ENCODE assay signal across 8 mouse cellular contexts in the genomic region with DNA sequence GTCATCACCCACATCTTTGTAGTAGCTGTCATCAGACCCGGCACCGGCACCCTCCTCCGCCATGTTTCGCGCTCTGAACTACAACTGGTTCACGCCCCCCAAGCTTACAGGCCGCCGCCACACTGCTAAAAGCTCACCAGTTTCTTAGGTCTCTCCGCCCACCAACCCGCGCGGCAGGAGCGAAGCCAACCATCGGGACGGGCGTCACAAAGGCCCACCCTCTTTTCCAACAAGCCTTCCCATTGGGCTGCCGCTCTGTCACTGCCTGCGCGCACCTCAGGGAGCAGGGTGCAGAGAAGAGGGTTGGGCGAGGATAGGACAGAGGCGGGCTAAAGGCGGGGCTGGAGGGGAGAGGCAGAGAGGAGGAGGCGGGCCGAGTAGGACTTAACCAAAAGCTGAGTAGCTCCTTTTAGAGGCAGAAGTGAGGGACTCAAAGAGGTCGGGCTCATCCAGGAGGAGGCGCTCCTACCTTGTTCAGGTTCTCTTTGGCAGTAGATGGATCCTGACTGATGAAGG. TPM values are rescaled to one million over a fixed set of nuclear protein-coding genes. Genes with fewer than 3 reads are reported as not detected.
DNase-seq lines count a peak whose midpoint lies in the region; ATAC-seq and TF ChIP-seq lines count a peak whose summit lies in the region.

A gene (minus strand): TSS at position 168 of the 516 bp plus-strand sequence.

- TF ChIP-seq POLR2A in heart, adult 2 months (IDR thresholded peaks at IDR 0.05; ENCODE audit: insufficient read depth, low read depth, low read length): no peak

- no peaks in the 10 kb centered on the region for H3K9me3 ChIP-seq in embryonic facial prominence, embryonic 14.5 days (ENCODE audit: control insufficient read depth, low read length)
- H3K9me3 ChIP-seq in limb, embryonic 13.5 days: no peaks in the 10 kb centered on the region
- H3K9me3 ChIP-seq in midbrain, embryonic 16.5 days (replicated peaks; ENCODE audit: control insufficient read depth, low read length, poor library complexity, severe bottlenecking): no peaks in the 10 kb centered on the region

- peak; percentile 98 for DNase-seq in 3T3-L1 (ENCODE audit: low read depth, low spot score)
- peak; percentile 53 to 75 for DNase-seq in adrenal gland, postnatal 4 days (ENCODE audit: low spot score in 2 of 2)
- DNase-seq in embryonic facial prominence, embryonic 14.5 days (ENCODE audit: low spot score): peak; percentile 97
- DNase-seq in heart, adult 2 months: peak; percentile 87 to 94
- peak; percentile 92 to 95 for DNase-seq in kidney, adult 8-10 months
- DNase-seq in spleen, postnatal 10 days (ENCODE audit: low spot score in 2 of 2): peak; percentile 63 to 90

- H3K4me2 ChIP-seq in embryonic facial prominence, embryonic 14.5 days (ENCODE audit: low read depth, low read length): peak within 1 kb of the TSS; percentile 61
- peak within 1 kb of the TSS; percentile 66 for H3K4me2 ChIP-seq in limb, embryonic 13.5 days (replicated peaks)
- peak within 1 kb of the TSS; percentile 63 for H3K4me2 ChIP-seq in midbrain, embryonic 16.5 days (ENCODE audit: low read length)

- H3K4me1 ChIP-seq in embryonic facial prominence, embryonic 14.5 days (ENCODE audit: control insufficient read depth, insufficient read depth, low read length): no peaks in the 10 kb centered on the region
- no peaks in the 10 kb centered on the region for H3K4me1 ChIP-seq in heart, adult 2 months (ENCODE audit: control insufficient read depth, insufficient read depth, low read length)
- H3K4me1 ChIP-seq in limb, embryonic 13.5 days: peaks cover 11% of the 10 kb centered on the region; the same call in 1 of the 2 replicates
- H3K4me1 ChIP-seq in midbrain, embryonic 16.5 days (ENCODE audit: control insufficient read depth, insufficient read depth, low read length): peaks cover 8% of the 10 kb centered on the region

- H3K9ac ChIP-seq in embryonic facial prominence, embryonic 14.5 days (ENCODE audit: low read depth, low read length): peak within 1 kb of the TSS; percentile 67
- H3K9ac ChIP-seq in heart, adult 2 months (ENCODE audit: low read depth, low read length): peak within 1 kb of the TSS; percentile 77
- H3K9ac ChIP-seq in limb, embryonic 13.5 days: peak within 1 kb of the TSS; percentile 65
- H3K9ac ChIP-seq in midbrain, embryonic 16.5 days (ENCODE audit: low read depth, low read length): peak within 1 kb of the TSS; percentile 60

- H3K36me3 ChIP-seq in embryonic facial prominence, embryonic 14.5 days (ENCODE audit: control insufficient read depth, insufficient read depth, low read length): no peaks in the 10 kb centered on the region
- no peaks in the 10 kb centered on the region for H3K36me3 ChIP-seq in heart, adult 2 months (ENCODE audit: control insufficient read depth, insufficient read depth, low read length)
- no peaks in the 10 kb centered on the region for H3K36me3 ChIP-seq in limb, embryonic 13.5 days
- H3K36me3 ChIP-seq in midbrain, embryonic 16.5 days (ENCODE audit: control insufficient read depth, insufficient read depth, low read length): no peaks in the 10 kb centered on the region

- H3K27ac ChIP-seq in embryonic facial prominence, embryonic 14.5 days (replicated peaks; ENCODE audit: low read depth, low read length): no peak within 1 kb of the TSS
- peak within 1 kb of the TSS; percentile 34 for H3K27ac ChIP-seq in heart, adult 2 months
- H3K27ac ChIP-seq in limb, embryonic 13.5 days: no peak within 1 kb of the TSS
- peak within 1 kb of the TSS; percentile 41; the same call in 1 of the 2 replicates for H3K27ac ChIP-seq in midbrain, embryonic 16.5 days (ENCODE audit: low read length)

- TF ChIP-seq CTCF in heart, adult 2 months (IDR thresholded peaks at IDR 0.05): peak; percentile 67

- no peaks in the 10 kb centered on the region for H3K79me2 ChIP-seq in heart, adult 2 months (replicated peaks; ENCODE audit: control insufficient read depth, insufficient read depth, low read length)

- WGBS in embryonic facial prominence, embryonic 14.5 days: 17% methylated on average over 26 of the region's 26 CpGs
- 18% methylated on average over 26 of the region's 26 CpGs for WGBS in heart, adult 2 months
- WGBS in limb, embryonic 13.5 days: 13% methylated on average over 26 of the region's 26 CpGs
- WGBS in midbrain, embryonic 16.5 days: 18% methylated on average over 25 of the region's 26 CpGs

- intact Hi-C loops in heart, adult 2 months (cut with DNase I): loop anchor here (10.0 kb wide), 1 partner anchor 454 kb away; no protein-coding TSS in a partner anchor

- peak within 1 kb of the TSS; percentile 51 for H3K4me3 ChIP-seq in embryonic facial prominence, embryonic 14.5 days (ENCODE audit: low read depth, low read length)
- H3K4me3 ChIP-seq in heart, adult 2 months: peak within 1 kb of the TSS; percentile 49
- peak within 1 kb of the TSS; percentile 58 for H3K4me3 ChIP-seq in limb, embryonic 13.5 days
- H3K4me3 ChIP-seq in midbrain, embryonic 16.5 days (ENCODE audit: low read depth, low read length): peak within 1 kb of the TSS; percentile 54

- no peaks in the 10 kb centered on the region for H3K27me3 ChIP-seq in embryonic facial prominence, embryonic 14.5 days (replicated peaks; ENCODE audit: control insufficient read depth, insufficient read depth, low read length)
- H3K27me3 ChIP-seq in heart, adult 2 months (ENCODE audit: control insufficient read depth, insufficient read depth, low read length): no peaks in the 10 kb centered on the region
- no peaks in the 10 kb centered on the region for H3K27me3 ChIP-seq in limb, embryonic 13.5 days
- no peaks in the 10 kb centered on the region for H3K27me3 ChIP-seq in midbrain, embryonic 16.5 days (ENCODE audit: control insufficient read depth, insufficient read depth, low read depth, low read length)

- ATAC-seq in embryonic facial prominence, embryonic 14.5 days (ENCODE audit: low read depth): peak; percentile 100
- peak; percentile 100 for ATAC-seq in limb, embryonic 13.5 days (ENCODE audit: low FRiP score, low read depth)
- peak; percentile 100 for ATAC-seq in midbrain, embryonic 16.5 days

- TF ChIP-seq EP300 in heart, adult 2 months (IDR thresholded peaks at IDR 0.05; ENCODE audit: insufficient read depth, low read depth, low read length): 0 out of 2 replicates have a peak, but pooled peaks have one; percentile 56

RNA-seq across cellular contexts. Expression of the gene that starts here (rescaled TPM):
- 10 to 100 TPM; 45.4 to 52.8 TPM for total RNA-seq in adrenal gland, postnatal 4 days (2021)
- 48.2 and 52.5 TPM in 2 replicates for polyA plus RNA-seq in embryonic facial prominence, embryonic 14.5 days (2014; fragmentation: Nextera tagmentation; extraction: Ambion mirVana)
- total RNA-seq in heart, adult 2 months (2021): 1 to 10 TPM; 4.3 to 5.5 TPM
- polyA plus RNA-seq in heart, adult 2 months (2012; rRNA removed): 6.0 and 8.9 TPM in 2 replicates
- polyA plus RNA-seq in limb, embryonic 13.5 days (2015; fragmentation: Nextera tagmentation; extraction: Ambion mirVana): 77.0 and 85.2 TPM in 2 replicates
- polyA plus RNA-seq in midbrain, embryonic 16.5 days (2015; fragmentation: Nextera tagmentation; extraction: Ambion mirVana): 68.9 and 70.9 TPM in 2 replicates

Comparison
In these comparisons a context has a peak if more than half of its experiments do, and no peak if none do; other contexts are left out.
1. RNA of the gene that starts here (total RNA-seq): 45.4 to 52.8 TPM in adrenal gland, postnatal 4 days; 4.3 to 5.5 TPM in heart, adult 2 months; every median in the first group is over 4 times any median in the second.
2. H3K27ac ChIP-seq: peak in heart, adult 2 months (single experiment) and midbrain, embryonic 16.5 days (single experiment); none in embryonic facial prominence, embryonic 14.5 days (single experiment) and limb, embryonic 13.5 days (single experiment).
3. Peak in every context shown above with its lines, with median percentiles within 50 percentile points of each other: DNase-seq, ATAC-seq, H3K4me2 ChIP-seq, H3K4me3 ChIP-seq and H3K9ac ChIP-seq.